Mouse (Mus musculus): ENCODE results near the gene Kcnip3. TPM values are rescaled to one million over a fixed set of nuclear protein-coding genes. Genes with fewer than 3 reads are reported as not detected.

The Kcnip3 gene
- total and polyA plus RNA-seq, 2 experiments from 2014 or later, result 13.8 to 39.0 TPM

- ATAC-seq (no peak), DNase-seq (ENCODE audit: low spot score) (no peak)
- H3K4me2 ChIP-seq (ENCODE audit: low read depth, low read length), result no peak within 1 kb of the TSS
- H3K36me3 ChIP-seq (ENCODE audit: insufficient read depth, low read length), result no peaks in the 10 kb centered on the region
- no peaks in the 10 kb centered on the region for H3K4me1 ChIP-seq (ENCODE audit: insufficient read depth, low read length)
- H3K4me3 ChIP-seq (ENCODE audit: low read length), result no peak within 1 kb of the TSS
- 86% methylated on average over 17 of the region's 17 CpGs for WGBS
- TF ChIP-seq CTCF (IDR thresholded peaks at IDR 0.05; ENCODE audit: low read depth), result no peak
- H3K27me3 ChIP-seq (ENCODE audit: insufficient read depth, low read length), result no peaks in the 10 kb centered on the region
- H3K27ac ChIP-seq, result no peak within 1 kb of the TSS
- H3K9ac ChIP-seq (replicated peaks; ENCODE audit: low read length), result no peak within 1 kb of the TSS
- no peaks in the 10 kb centered on the region for H3K9me3 ChIP-seq (ENCODE audit: low read length)
Observed at GRCm38 (mm10) chr2:127424977-127425376, 96.9 kb downstream of the Kcnip3 start, which contains the start of gene Gpat2. Gene Gpat2 (plus strand): TSS chr2:127425199.

- no peak for TF ChIP-seq CTCF (IDR thresholded peaks at IDR 0.05; ENCODE audit: low read depth)
- 67% methylated on average over 10 of the region's 10 CpGs for WGBS
Observed at GRCm38 (mm10) chr2:127418266-127418970, 103.5 kb downstream of the Kcnip3 start.

GRCm38 (mm10) chr2:127416706-127417105, 105.2 kb downstream of the Kcnip3 start:
- Histone ChIP-seq H3K4me2 (ENCODE audit: low read depth, low read length) (no peak overlapping the region), H3K27me3 (ENCODE audit: insufficient read depth, low read length) (no peaks in the 10 kb centered on the region), H3K36me3 (ENCODE audit: insufficient read depth, low read length) (no peaks in the 10 kb centered on the region), H3K4me3 (ENCODE audit: low read length) (no peak overlapping the region), H3K4me1 (ENCODE audit: insufficient read depth, low read length) (no peaks in the 10 kb centered on the region), H3K9me3 (ENCODE audit: low read length) (no peaks in the 10 kb centered on the region), H3K27ac (no peak overlapping the region), H3K9ac (replicated peaks; ENCODE audit: low read length) (no peak overlapping the region)
- DNase-seq (ENCODE audit: low spot score) (no peak), ATAC-seq (no peak)
- no peak for TF ChIP-seq CTCF (IDR thresholded peaks at IDR 0.05; ENCODE audit: low read depth)
- WGBS, result 53% methylated on average over 3 of the region's 3 CpGs

More at GRCm38 (mm10) chr2:127418266-127418970, 103.5 kb downstream of the Kcnip3 start:
- ATAC-seq, result no peak
- H3K4me2 ChIP-seq (ENCODE audit: low read depth, low read length), result no peak overlapping the region
- H3K9ac ChIP-seq (replicated peaks; ENCODE audit: low read length), result no peak overlapping the region
- H3K36me3 ChIP-seq (ENCODE audit: insufficient read depth, low read length), result no peaks in the 10 kb centered on the region
- no peaks in the 10 kb centered on the region for H3K27me3 ChIP-seq (ENCODE audit: insufficient read depth, low read length)
- H3K4me3 ChIP-seq (ENCODE audit: low read length), result no peak overlapping the region
- H3K4me1 ChIP-seq (ENCODE audit: insufficient read depth, low read length), result no peaks in the 10 kb centered on the region
- H3K27ac ChIP-seq, result no peak overlapping the region
- H3K9me3 ChIP-seq (ENCODE audit: low read length), result no peaks in the 10 kb centered on the region
- no peak for DNase-seq (ENCODE audit: low spot score)

GRCm38 (mm10) chr2:127415806-127416205, 106.1 kb downstream of the Kcnip3 start:
- Histone ChIP-seq H3K4me2 (ENCODE audit: low read depth, low read length) (no peak overlapping the region), H3K4me3 (ENCODE audit: low read length) (no peak overlapping the region), H3K9me3 (ENCODE audit: low read length) (no peaks in the 10 kb centered on the region), H3K9ac (replicated peaks; ENCODE audit: low read length) (no peak overlapping the region), H3K27me3 (ENCODE audit: insufficient read depth, low read length) (no peaks in the 10 kb centered on the region), H3K36me3 (ENCODE audit: insufficient read depth, low read length) (no peaks in the 10 kb centered on the region), H3K27ac (no peak overlapping the region), H3K4me1 (ENCODE audit: insufficient read depth, low read length) (no peaks in the 10 kb centered on the region)
- WGBS, result 71% methylated on average over 10 of the region's 10 CpGs
- DNase-seq (ENCODE audit: low spot score), result no peak
- no peak for ATAC-seq
- TF ChIP-seq CTCF (IDR thresholded peaks at IDR 0.05; ENCODE audit: low read depth), result no peak

- H3K9me3 ChIP-seq (ENCODE audit: low read length), result no peaks in the 10 kb centered on the region
- H3K4me2 ChIP-seq (ENCODE audit: low read depth, low read length), result no peak overlapping the region
- DNase-seq (ENCODE audit: low spot score) (no peak), ATAC-seq (no peak)
- no peaks in the 10 kb centered on the region for H3K36me3 ChIP-seq (ENCODE audit: insufficient read depth, low read length)
- H3K4me3 ChIP-seq (ENCODE audit: low read length), result no peak overlapping the region
- H3K27me3 ChIP-seq (ENCODE audit: insufficient read depth, low read length), result no peaks in the 10 kb centered on the region
- no peak overlapping the region for H3K9ac ChIP-seq (replicated peaks; ENCODE audit: low read length)
- no peak overlapping the region for H3K27ac ChIP-seq
- no peak for TF ChIP-seq CTCF (IDR thresholded peaks at IDR 0.05; ENCODE audit: low read depth)
- H3K4me1 ChIP-seq (ENCODE audit: insufficient read depth, low read length), result no peaks in the 10 kb centered on the region
- 79% methylated on average over 6 of the region's 6 CpGs for WGBS
Observed at GRCm38 (mm10) chr2:127411126-127411525, 110.8 kb downstream of the Kcnip3 start.

Other genes starting within 250 kb of the Kcnip3 start
- 8.7 and 14.3 TPM in 2 replicates for gene Dusp2, start 185.9 kb downstream of the Kcnip3 start, total RNA-seq (2014; rRNA removed)
- 19.4 and 19.9 TPM in 2 replicates for gene Dusp2, start 185.9 kb downstream of the Kcnip3 start, polyA plus RNA-seq (2015; fragmentation: Nextera tagmentation; extraction: Ambion mirVana)
- gene Astl, start 183.5 kb downstream of the Kcnip3 start, total RNA-seq (2014; rRNA removed), result not detected in 2 replicates
- not detected in 2 replicates for gene Astl, start 183.5 kb downstream of the Kcnip3 start, polyA plus RNA-seq (2015; fragmentation: Nextera tagmentation; extraction: Ambion mirVana)
- gene Adra2b, start 158.9 kb downstream of the Kcnip3 start, total RNA-seq (2014; rRNA removed), result 0.47 and 0.99 TPM in 2 replicates
- gene Adra2b, start 158.9 kb downstream of the Kcnip3 start, polyA plus RNA-seq (2015; fragmentation: Nextera tagmentation; extraction: Ambion mirVana), result 0.89 and 1.1 TPM in 2 replicates
- gene Gpat2, start 96.9 kb downstream of the Kcnip3 start, total RNA-seq (2014; rRNA removed), result 0.42 TPM in 1 of 2 replicates, not detected in the other
- gene Gpat2, start 96.9 kb downstream of the Kcnip3 start, polyA plus RNA-seq (2015; fragmentation: Nextera tagmentation; extraction: Ambion mirVana), result 0.21 and 0.28 TPM in 2 replicates
- gene Fahd2a, start 77.5 kb downstream of the Kcnip3 start, total RNA-seq (2014; rRNA removed), result 29.4 and 44.4 TPM in 2 replicates
- gene Fahd2a, start 77.5 kb downstream of the Kcnip3 start, polyA plus RNA-seq (2015; fragmentation: Nextera tagmentation; extraction: Ambion mirVana), result 33.6 and 34.0 TPM in 2 replicates
- 0.07 and 0.10 TPM in 2 replicates for gene Prom2, start 19.4 kb upstream of the Kcnip3 start, total RNA-seq (2014; rRNA removed)
- 0.10 and 0.32 TPM in 2 replicates for gene Prom2, start 19.4 kb upstream of the Kcnip3 start, polyA plus RNA-seq (2015; fragmentation: Nextera tagmentation; extraction: Ambion mirVana)
- 4.0 and 6.0 TPM in 2 replicates for gene Zfp661, start 65.0 kb upstream of the Kcnip3 start, total RNA-seq (2014; rRNA removed)
- 4.3 TPM in 2 replicates for gene Zfp661, start 65.0 kb upstream of the Kcnip3 start, polyA plus RNA-seq (2015; fragmentation: Nextera tagmentation; extraction: Ambion mirVana)
- 44.5 and 69.7 TPM in 2 replicates for gene Mrps5, start 65.1 kb upstream of the Kcnip3 start, total RNA-seq (2014; rRNA removed)
- 129 and 138 TPM in 2 replicates for gene Mrps5, start 65.1 kb upstream of the Kcnip3 start, polyA plus RNA-seq (2015; fragmentation: Nextera tagmentation; extraction: Ambion mirVana)
- 3.2 and 4.3 TPM in 2 replicates for gene Mal, start 134.6 kb upstream of the Kcnip3 start, total RNA-seq (2014; rRNA removed)
- 4.8 and 5.2 TPM in 2 replicates for gene Mal, start 134.6 kb upstream of the Kcnip3 start, polyA plus RNA-seq (2015; fragmentation: Nextera tagmentation; extraction: Ambion mirVana)
- 1.5 and 1.8 TPM in 2 replicates for gene Mall, start 207.8 kb upstream of the Kcnip3 start, total RNA-seq (2014; rRNA removed)
- 0.55 and 0.57 TPM in 2 replicates for gene Mall, start 207.8 kb upstream of the Kcnip3 start, polyA plus RNA-seq (2015; fragmentation: Nextera tagmentation; extraction: Ambion mirVana)

Measured in hindbrain, postnatal 0 days (tissue).